Mouse (Mus musculus) heart, embryonic 10.5 days (tissue): Measurements from ENCODE around the gene Dctn1. TPM values are rescaled to one million over a fixed set of nuclear protein-coding genes. Genes with fewer than 3 reads are reported as not detected.

Experiments
- DNase-seq: peaks from one replicate; pipeline ENCODE4 v3.0.0-alpha.2; 2017; ENCODE audit warnings: low spot score
- H3K27ac ChIP-seq: fragments of 300-500 bp; sonication (generic); 2 replicates; pipeline ENCODE4 v1.5.1; 2016; ENCODE audit warnings: mild to moderate bottlenecking
- H3K27me3 ChIP-seq: fragments of 300-500 bp; sonication (generic); 2 replicates; pipeline ENCODE4 v1.6.1; 2016; ENCODE audit warnings: mild to moderate bottlenecking; ENCODE audit not compliant: poor library complexity, insufficient read depth, severe bottlenecking
- H3K36me3 ChIP-seq: fragments of 300-500 bp; sonication (generic); 2 replicates; pipeline ENCODE4 v1.6.1; 2016; ENCODE audit warnings: mild to moderate bottlenecking, moderate library complexity
- H3K4me1 ChIP-seq: fragments of 300-500 bp; sonication (generic); 2 replicates; pipeline ENCODE4 v1.6.1; 2016; ENCODE audit warnings: mild to moderate bottlenecking
- H3K4me3 ChIP-seq: fragments of 300-500 bp; sonication (generic); 2 replicates; pipeline ENCODE4 v1.5.1; 2016; ENCODE audit warnings: mild to moderate bottlenecking, moderate library complexity
- H3K9me3 ChIP-seq: fragments of 300-500 bp; sonication (generic); 2 replicates; pipeline ENCODE4 v1.6.1; 2016; ENCODE audit warnings: mild to moderate bottlenecking, moderate library complexity
- WGBS: fragments of 180-500 bp; shearing (Covaris S2); methylation state at CpG from one replicate; pipeline ENCODE4 v1.1.7; 2016; 5-methylcytosine and 5-hydroxymethylcytosine counted together
- polyA plus RNA-seq: library from polyadenylated mRNA; unstranded; fragments of >200 nt; fragmentation: Nextera tagmentation; extraction: Ambion mirVana; gene quantifications from 2 replicates; pipeline ENCODE4 v1.2.1, GENCODE M21; 2016

The Dctn1 gene
- polyA plus RNA-seq, 1 experiment from 2014 or later, result 83.2 TPM

GRCm38 (mm10) chr6:83161921-83162641, 3.6 kb upstream of the Dctn1 start:
- under 1% methylated on average over 49 of the region's 49 CpGs for WGBS
- H3K27ac ChIP-seq, result peak overlapping the region; percentile 42; the same call in 1 of the 2 replicates

DNA sequence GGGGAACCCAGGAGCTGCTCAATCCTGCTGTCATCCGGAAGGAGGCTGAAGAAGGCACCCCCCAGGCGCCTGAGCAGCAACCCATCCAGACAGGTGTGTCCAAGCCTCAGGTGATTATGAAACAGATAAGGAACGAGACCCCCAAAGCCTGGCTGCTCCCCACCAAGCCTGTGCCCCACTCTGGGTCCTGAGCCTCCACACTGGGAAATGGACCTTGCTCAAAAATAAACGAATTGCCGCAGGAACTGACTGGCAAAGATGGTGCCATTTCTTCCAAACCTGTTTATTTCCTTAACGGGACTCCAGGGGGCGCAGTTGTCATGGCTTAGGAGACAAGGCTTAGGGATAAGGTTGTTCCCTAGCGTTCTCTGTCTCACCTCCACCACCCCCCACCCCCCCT, 3.0 kb upstream of the Dctn1 start:
- WGBS, result under 1% methylated on average over 8 of the region's 8 CpGs
- peaks cover 32% of the 10 kb centered on the region for H3K27me3 ChIP-seq
- peak overlapping the region; percentile 53 for H3K4me3 ChIP-seq
- DNase-seq, result peak; percentile 80
- no peaks in the 10 kb centered on the region for H3K9me3 ChIP-seq
- H3K36me3 ChIP-seq, result no peaks in the 10 kb centered on the region
- peak overlapping the region; percentile 42; the same call in 1 of the 2 replicates for H3K27ac ChIP-seq
- H3K4me1 ChIP-seq, result peaks cover 30% of the 10 kb centered on the region

More at GRCm38 (mm10) chr6:83161921-83162641, 3.6 kb upstream of the Dctn1 start:
- H3K4me3 ChIP-seq, result peak overlapping the region; percentile 53
- peaks cover 25% of the 10 kb centered on the region for H3K4me1 ChIP-seq
- H3K36me3 ChIP-seq, result no peaks in the 10 kb centered on the region
- DNase-seq, result peak; percentile 79
- peaks cover 36% of the 10 kb centered on the region for H3K27me3 ChIP-seq
- H3K9me3 ChIP-seq, result no peaks in the 10 kb centered on the region

GRCm38 (mm10) chr6:83165026-83165606, 604 bp upstream of the Dctn1 start:
- H3K27ac ChIP-seq, result peak overlapping the region; percentile 99
- peaks cover 28% of the 10 kb centered on the region for H3K27me3 ChIP-seq

DNA sequence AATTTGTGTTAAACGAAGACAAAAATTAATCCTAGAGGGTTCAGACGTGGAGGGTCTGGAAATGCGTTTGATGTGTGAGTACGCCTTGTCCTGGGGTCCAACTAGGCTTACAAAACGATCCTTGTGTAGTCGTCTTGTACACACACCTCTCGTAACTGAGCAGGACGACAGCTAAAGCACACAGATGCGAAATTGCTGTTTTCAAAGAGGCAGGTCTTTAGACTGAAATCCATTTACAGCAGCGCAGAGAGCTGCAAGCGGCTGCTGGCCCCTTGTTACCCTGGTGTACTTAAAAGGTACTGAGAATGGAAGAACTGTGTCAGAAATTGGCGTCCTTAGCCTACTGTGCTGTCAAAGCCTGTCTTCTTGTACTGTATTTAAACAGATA, 517 bp downstream of the Dctn1 start:
- Histone ChIP-seq H3K4me3 (peak overlapping the region; percentile 95), H3K9me3 (no peaks in the 10 kb centered on the region), H3K4me1 (peaks cover 34% of the 10 kb centered on the region), H3K27me3 (peaks cover 17% of the 10 kb centered on the region), H3K36me3 (no peaks in the 10 kb centered on the region), H3K27ac (peak overlapping the region; percentile 99)
- DNase-seq, result no peak
- 1% methylated on average over 12 of the region's 12 CpGs for WGBS

More at GRCm38 (mm10) chr6:83165026-83165606, 604 bp upstream of the Dctn1 start:
- DNase-seq, result no peak
- Histone ChIP-seq H3K9me3 (no peaks in the 10 kb centered on the region), H3K36me3 (no peaks in the 10 kb centered on the region), H3K4me1 (peaks cover 36% of the 10 kb centered on the region), H3K4me3 (peak overlapping the region; percentile 95)
- WGBS, result 7% methylated on average over 6 of the region's 6 CpGs

- no peaks in the 10 kb centered on the region for H3K27me3 ChIP-seq
- H3K9me3 ChIP-seq, result no peaks in the 10 kb centered on the region
- peaks cover 37% of the 10 kb centered on the region for H3K4me1 ChIP-seq
- H3K27ac ChIP-seq, result no peak overlapping the region
- DNase-seq, result no peak
- 84% methylated on average over 5 of the region's 5 CpGs for WGBS
- no peak overlapping the region for H3K4me3 ChIP-seq
- no peaks in the 10 kb centered on the region for H3K36me3 ChIP-seq
These were observed 4.2 kb downstream of the Dctn1 start for GRCm38 (mm10) chr6:83169872-83170271.

DNA sequence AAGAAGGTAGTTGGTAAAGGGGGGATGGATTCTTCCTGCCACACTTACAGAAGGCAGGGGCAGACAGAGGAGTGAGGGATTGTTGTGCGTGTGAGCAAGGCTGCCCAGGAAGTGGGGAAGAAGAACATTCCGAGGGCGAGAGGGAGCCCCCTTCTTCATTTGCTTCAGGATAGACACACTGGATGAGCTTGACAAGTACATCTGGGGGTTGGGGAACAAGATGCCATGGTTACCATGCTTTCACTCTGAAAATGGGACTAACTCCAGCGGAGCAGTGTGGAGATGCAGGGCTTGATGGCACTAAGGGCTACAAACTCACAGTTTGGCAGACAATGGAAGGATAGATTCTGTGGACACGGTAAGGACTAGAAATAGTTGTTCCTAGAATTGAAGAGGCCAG, 5.3 kb downstream of the Dctn1 start:
- peaks cover 37% of the 10 kb centered on the region for H3K4me1 ChIP-seq
- no peaks in the 10 kb centered on the region for H3K9me3 ChIP-seq
- no peak for DNase-seq
- WGBS, result 81% methylated on average over 5 of the region's 5 CpGs
- H3K4me3 ChIP-seq, result no peak overlapping the region
- no peak overlapping the region for H3K27ac ChIP-seq
- peaks cover under 1% of the 10 kb centered on the region; the same call in 1 of the 2 replicates for H3K36me3 ChIP-seq
- H3K27me3 ChIP-seq, result no peaks in the 10 kb centered on the region

DNA sequence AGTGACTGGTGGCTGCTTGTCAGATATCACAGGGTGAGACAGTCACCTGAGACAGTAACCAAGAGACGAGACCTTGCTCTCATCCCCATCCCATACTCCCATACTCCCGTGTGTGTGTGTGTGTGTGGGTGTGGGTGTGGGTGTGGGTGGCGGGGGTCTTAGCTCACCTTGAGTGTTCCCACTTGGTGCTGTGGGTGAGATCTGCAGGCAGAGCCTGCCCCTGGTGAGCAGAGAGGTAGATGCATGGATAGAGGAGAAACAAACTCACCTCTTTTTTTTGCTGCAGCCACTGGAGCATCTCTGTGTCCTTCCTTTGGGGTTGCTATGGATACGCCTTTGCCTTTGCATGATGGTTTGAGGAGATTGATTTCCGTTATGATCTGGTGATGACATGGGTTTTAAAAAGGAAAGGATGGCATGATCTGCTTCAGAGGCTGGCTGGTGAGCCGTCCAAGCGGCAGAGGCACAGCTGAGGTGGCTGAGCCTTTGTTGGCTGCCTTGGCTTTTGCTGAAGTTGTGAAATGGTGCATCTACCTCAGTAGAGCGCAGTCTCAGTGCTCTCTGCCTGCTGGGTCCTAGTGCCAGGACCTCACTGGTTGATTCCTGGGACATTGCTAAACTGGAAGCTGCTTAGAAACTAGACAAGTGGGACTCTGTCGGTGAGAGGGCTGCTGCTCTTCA, 6.7 kb downstream of the Dctn1 start:
- Histone ChIP-seq H3K4me3 (no peak overlapping the region), H3K36me3 (peaks cover 8% of the 10 kb centered on the region), H3K4me1 (peaks cover 26% of the 10 kb centered on the region), H3K27ac (no peak overlapping the region), H3K27me3 (no peaks in the 10 kb centered on the region), H3K9me3 (no peaks in the 10 kb centered on the region)
- DNase-seq, result no peak
- WGBS, result 66% methylated on average over 9 of the region's 9 CpGs

DNA sequence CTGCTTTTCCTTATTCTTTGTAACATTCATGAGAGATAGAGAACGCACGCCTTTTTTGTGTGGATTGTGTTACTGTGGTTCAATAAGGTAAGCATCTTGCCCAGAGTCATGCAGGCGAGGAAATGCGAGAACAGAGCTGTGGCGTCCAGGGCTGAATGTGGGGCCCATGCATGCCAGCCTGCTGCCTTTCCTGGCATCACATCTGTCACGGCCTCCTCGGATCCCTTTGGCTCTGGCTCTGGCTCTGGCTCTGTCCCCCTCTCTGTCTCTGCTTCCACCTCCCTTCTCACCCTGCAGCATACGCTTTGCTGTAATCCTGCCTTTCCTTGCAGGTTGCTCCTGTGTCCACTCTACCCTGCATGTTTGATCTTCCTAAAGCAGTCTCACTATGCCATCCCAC, 10.3 kb downstream of the Dctn1 start:
- Histone ChIP-seq H3K4me1 (peaks cover 37% of the 10 kb centered on the region), H3K36me3 (peaks cover 9% of the 10 kb centered on the region), H3K4me3 (no peak overlapping the region), H3K9me3 (no peaks in the 10 kb centered on the region), H3K27ac (no peak overlapping the region), H3K27me3 (no peaks in the 10 kb centered on the region)
- no peak for DNase-seq
- WGBS, result 90% methylated on average over 8 of the region's 8 CpGs

DNA sequence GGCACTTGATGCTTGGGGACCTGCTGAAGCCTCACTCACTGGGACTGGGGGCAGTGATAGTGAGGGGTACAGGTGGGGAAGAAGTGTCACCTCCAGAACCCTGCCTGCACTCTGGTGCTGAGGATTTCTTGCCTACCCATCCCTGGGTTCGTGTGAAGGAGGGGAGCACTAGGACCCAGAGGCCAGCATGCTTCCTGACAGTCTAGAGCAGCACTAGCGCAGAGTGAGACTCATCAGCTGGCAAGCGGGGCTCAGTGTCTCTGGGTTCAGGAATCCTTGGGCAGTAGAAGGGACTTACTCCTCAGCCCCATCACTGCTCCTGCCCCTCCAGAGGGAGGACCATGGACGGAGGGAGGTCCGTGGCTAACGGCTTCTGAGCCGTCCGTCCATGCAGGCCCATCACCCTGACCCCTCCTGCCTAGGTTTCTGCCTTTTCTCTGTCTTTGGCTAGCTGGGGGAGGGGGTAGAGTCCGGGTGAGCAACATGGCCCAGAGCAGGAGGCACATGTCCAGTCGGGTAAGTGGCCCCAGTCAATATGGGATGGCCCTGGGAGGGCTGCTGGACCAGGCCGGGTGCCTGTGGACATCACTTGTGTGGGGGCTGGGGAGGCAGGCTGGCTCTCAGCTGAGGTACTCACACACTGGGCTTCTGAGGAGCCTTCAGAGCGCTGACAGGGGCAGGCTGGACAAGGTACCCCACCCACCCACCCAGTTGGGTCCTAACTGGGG, 13.8 kb downstream of the Dctn1 start:
- Histone ChIP-seq H3K27ac (peak overlapping the region; percentile 47; the same call in 1 of the 2 replicates), H3K4me3 (peak overlapping the region; percentile 51), H3K36me3 (peaks cover 32% of the 10 kb centered on the region), H3K4me1 (peaks cover 19% of the 10 kb centered on the region), H3K27me3 (no peaks in the 10 kb centered on the region), H3K9me3 (no peaks in the 10 kb centered on the region)
- WGBS, result 18% methylated on average over 12 of the region's 12 CpGs
- DNase-seq, result no peak

DNA sequence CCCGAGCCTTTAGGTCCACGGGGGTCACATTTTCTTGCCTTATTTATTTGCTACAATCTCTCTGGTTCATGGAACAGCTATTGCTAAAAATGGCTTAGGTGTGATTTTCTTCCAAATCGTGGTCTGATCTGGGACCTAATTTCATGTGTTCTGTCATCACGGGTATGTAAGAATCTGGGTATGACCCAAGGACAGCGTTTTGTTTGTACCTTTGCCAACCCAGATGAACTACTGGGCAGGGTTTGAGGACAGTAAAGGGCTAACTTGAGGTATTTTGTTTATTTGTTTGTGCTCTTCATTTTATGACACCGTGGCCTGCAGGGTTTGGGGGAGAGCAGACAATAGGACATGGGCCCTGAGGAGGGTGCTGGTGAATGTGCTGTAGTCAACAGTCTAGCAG, 14.9 kb downstream of the Dctn1 start:
- H3K4me3 ChIP-seq, result no peak overlapping the region
- no peak for DNase-seq
- no peaks in the 10 kb centered on the region for H3K27me3 ChIP-seq
- WGBS, result 80% methylated on average over 6 of the region's 6 CpGs
- H3K4me1 ChIP-seq, result peaks cover 24% of the 10 kb centered on the region
- peaks cover 39% of the 10 kb centered on the region for H3K36me3 ChIP-seq
- no peaks in the 10 kb centered on the region for H3K9me3 ChIP-seq
- H3K27ac ChIP-seq, result no peak overlapping the region

- Histone ChIP-seq H3K27me3 (no peaks in the 10 kb centered on the region), H3K4me1 (peaks cover 30% of the 10 kb centered on the region), H3K27ac (no peak overlapping the region), H3K4me3 (no peak overlapping the region), H3K9me3 (no peaks in the 10 kb centered on the region), H3K36me3 (peaks cover 49% of the 10 kb centered on the region)
- WGBS, result 91% methylated on average over 3 of the region's 3 CpGs
- DNase-seq, result no peak
These were observed 19.2 kb downstream of the Dctn1 start for GRCm38 (mm10) chr6:83184858-83185435.
